9 mouse cellular contexts compared by ENCODE assay signal in the genomic region with DNA sequence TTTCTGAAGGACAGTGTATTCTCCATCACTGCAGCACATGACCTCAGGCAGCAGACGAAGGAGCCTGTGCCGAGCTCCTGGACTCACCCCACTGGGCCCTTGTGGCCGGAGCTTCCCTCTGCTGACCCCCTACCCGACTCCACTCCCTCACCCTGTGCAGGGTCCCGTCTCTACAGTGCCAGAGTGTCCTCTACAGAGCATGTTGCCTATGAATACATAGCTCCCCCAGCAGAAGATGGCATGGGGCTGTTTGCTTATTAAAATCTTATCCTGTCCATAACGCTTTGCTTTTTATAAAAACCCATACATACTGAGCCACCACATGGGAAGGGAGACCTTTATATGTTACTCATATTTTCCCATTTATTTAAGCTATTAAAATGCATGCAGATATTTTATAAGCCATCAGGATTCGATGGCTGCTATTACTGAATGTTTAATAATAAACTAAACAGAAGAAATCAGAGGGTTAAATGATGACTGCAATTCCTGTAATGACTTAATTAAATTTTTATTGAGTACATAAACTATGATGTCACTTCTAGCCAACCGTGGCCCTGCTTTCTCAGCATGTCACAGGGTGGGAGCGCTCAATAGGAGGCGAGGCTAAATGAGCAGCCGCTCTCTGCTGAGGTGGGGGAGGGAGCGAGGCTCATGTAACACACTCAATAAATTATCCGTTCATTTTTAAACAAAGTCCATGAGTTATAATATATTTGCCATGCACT. TPM values are rescaled to one million over a fixed set of nuclear protein-coding genes. Genes with fewer than 3 reads are reported as not detected.
DNase-seq lines count a peak whose midpoint lies in the region; ATAC-seq lines count a peak whose summit lies in the region.
"Had no signal": no experiment of that assay in that cellular context is flagged by ENCODE, and none has a peak within 500 bp of the region (broad histone marks: within the 10 kb centered on the region; RNA-seq: fewer than 3 reads in every experiment).

No protein-coding gene starts in this region.

- no peak overlapping the region for H3K27ac ChIP-seq in embryonic facial prominence, embryonic 13.5 days
- peak overlapping the region; percentile 40 for H3K27ac ChIP-seq in midbrain, embryonic 16.5 days (ENCODE audit: low read length)

- H3K36me3 ChIP-seq in embryonic facial prominence, embryonic 13.5 days = peaks cover 27% of the 10 kb centered on the region
- H3K36me3 ChIP-seq in midbrain, embryonic 16.5 days (ENCODE audit: control insufficient read depth, insufficient read depth, low read length) = no peaks in the 10 kb centered on the region

- DNase-seq in layer of hippocampus, adult 9-11 months = peak; percentile 16
- no peak for DNase-seq in layer of hippocampus, postnatal 25 days (ENCODE audit: extremely low spot score in 1 of 2, low spot score in 1 of 2)
- DNase-seq in hindlimb bud, embryonic 11.5 days (ENCODE audit: extremely low spot score, low read depth, low spot score) = peak; percentile 69
- DNase-seq in adrenal gland, adult (ENCODE audit: inconsistent age in 2 of 2, low spot score in 1 of 2) = no peak
- no peak for DNase-seq in adrenal gland, postnatal 36 days
- DNase-seq in gastrocnemius, postnatal 25 days = no peak
- DNase-seq: cerebellum, adult 9-10 months had no signal

- peaks cover 5% of the 10 kb centered on the region for H3K4me1 ChIP-seq in embryonic facial prominence, embryonic 13.5 days
- H3K4me1 ChIP-seq in midbrain, embryonic 16.5 days (ENCODE audit: control insufficient read depth, insufficient read depth, low read length) = peaks cover 11% of the 10 kb centered on the region

- no peak overlapping the region for H3K9ac ChIP-seq in embryonic facial prominence, embryonic 13.5 days
- H3K9ac ChIP-seq in midbrain, embryonic 16.5 days (ENCODE audit: low read depth, low read length) = no peak overlapping the region

- H3K9me3 ChIP-seq in embryonic facial prominence, embryonic 13.5 days = no peaks in the 10 kb centered on the region
- H3K9me3 ChIP-seq in midbrain, embryonic 16.5 days (replicated peaks; ENCODE audit: control insufficient read depth, low read length, poor library complexity, severe bottlenecking) = no peaks in the 10 kb centered on the region

- no peak overlapping the region for H3K4me3 ChIP-seq in embryonic facial prominence, embryonic 13.5 days
- no peak overlapping the region for H3K4me3 ChIP-seq in midbrain, embryonic 16.5 days (ENCODE audit: low read depth, low read length)

- no peaks in the 10 kb centered on the region for H3K27me3 ChIP-seq in embryonic facial prominence, embryonic 13.5 days
- H3K27me3 ChIP-seq in midbrain, embryonic 16.5 days (ENCODE audit: control insufficient read depth, insufficient read depth, low read depth, low read length) = no peaks in the 10 kb centered on the region

- ATAC-seq in embryonic facial prominence, embryonic 13.5 days (ENCODE audit: insufficient number of reproducible peaks, insufficient read depth, low FRiP score, low TSS enrichment, low read depth) = no peak
- peak; percentile 94 for ATAC-seq in midbrain, embryonic 16.5 days

- 69% methylated on average over 13 of the region's 13 CpGs for WGBS in embryonic facial prominence, embryonic 13.5 days
- 61% methylated on average over 13 of the region's 13 CpGs for WGBS in midbrain, embryonic 16.5 days

- 0 out of 2 replicates have a peak overlapping the region, but pooled peaks have one; percentile 5 for H3K4me2 ChIP-seq in embryonic facial prominence, embryonic 13.5 days
- H3K4me2 ChIP-seq in midbrain, embryonic 16.5 days (ENCODE audit: low read length) = peak overlapping the region; percentile 18

RNA-seq across cellular contexts. Expression of gene Fam83c, which starts 28.1 kb away (rescaled TPM):
- not detected for total RNA-seq in layer of hippocampus, postnatal 25 days (2021)
- 0.98 and 1.6 TPM in 2 replicates for polyA plus RNA-seq in embryonic facial prominence, embryonic 13.5 days (2015; fragmentation: Nextera tagmentation; extraction: Ambion mirVana)
- polyA plus RNA-seq in midbrain, embryonic 16.5 days (2015; fragmentation: Nextera tagmentation; extraction: Ambion mirVana) = 0.49 and 0.51 TPM in 2 replicates
- total RNA-seq in adrenal gland, postnatal 36 days (2021) = not detected
- not detected for total RNA-seq in gastrocnemius, postnatal 25 days (2021)

RNA-seq across cellular contexts. Expression of gene Eif6, which starts 36.0 kb away (rescaled TPM):
- total RNA-seq in layer of hippocampus, postnatal 25 days (2021) = 10 to 100 TPM; 59.0 to 75.7 TPM
- polyA plus RNA-seq in embryonic facial prominence, embryonic 13.5 days (2015; fragmentation: Nextera tagmentation; extraction: Ambion mirVana) = 174 and 201 TPM in 2 replicates
- polyA plus RNA-seq in midbrain, embryonic 16.5 days (2015; fragmentation: Nextera tagmentation; extraction: Ambion mirVana) = 134 and 136 TPM in 2 replicates
- total RNA-seq in adrenal gland, postnatal 36 days (2021) = 100 to 1,000 TPM; 158 to 163 TPM
- 10 to 100 TPM; 38.6 to 45.3 TPM for total RNA-seq in gastrocnemius, postnatal 25 days (2021)

RNA-seq across cellular contexts. Expression of gene BC029722, which starts 43.5 kb away (rescaled TPM):
- total RNA-seq in layer of hippocampus, postnatal 25 days (2021) = 10 to 100 TPM; 52.8 to 60.0 TPM
- polyA plus RNA-seq in embryonic facial prominence, embryonic 13.5 days (2015; fragmentation: Nextera tagmentation; extraction: Ambion mirVana) = 16.6 and 17.5 TPM in 2 replicates
- 38.9 and 44.0 TPM in 2 replicates for polyA plus RNA-seq in midbrain, embryonic 16.5 days (2015; fragmentation: Nextera tagmentation; extraction: Ambion mirVana)
- 100 to 1,000 TPM; 185 to 198 TPM for total RNA-seq in adrenal gland, postnatal 36 days (2021)
- 10 to 100 TPM; 22.3 to 25.3 TPM for total RNA-seq in gastrocnemius, postnatal 25 days (2021)

Comparison
In these comparisons a context has a peak if more than half of its experiments do, and no peak if none do; other contexts are left out.
1. DNase-seq: peak in layer of hippocampus, adult 9-11 months (single experiment) and hindlimb bud, embryonic 11.5 days (single experiment); none in layer of hippocampus, postnatal 25 days (0 of 2), adrenal gland, adult (0 of 2), adrenal gland, postnatal 36 days (0 of 2) and gastrocnemius, postnatal 25 days (single experiment).